Mouse (Mus musculus): ENCODE results near the gene Sdhb. TPM values are rescaled to one million over a fixed set of nuclear protein-coding genes. Genes with fewer than 3 reads are reported as not detected.

Gene Sdhb
- polyA plus RNA-seq, 1 experiment: 103 TPM

GRCm38 (mm10) chr4:140929745-140930144, 31.3 kb upstream of the Sdhb start:
- Histone ChIP-seq H3K9me3 (replicated peaks; ENCODE audit: control insufficient read depth, insufficient read depth, low read length, poor library complexity, severe bottlenecking) (no peaks in the 10 kb centered on the region), H3K27me3 (ENCODE audit: control insufficient read depth, insufficient read depth, low read length, poor library complexity, severe bottlenecking) (no peaks in the 10 kb centered on the region), H3K4me3 (ENCODE audit: low read depth, low read length) (no peak overlapping the region), H3K4me1 (ENCODE audit: control insufficient read depth, insufficient read depth, low read length) (no peaks in the 10 kb centered on the region), H3K36me3 (ENCODE audit: control insufficient read depth, insufficient read depth, low read length, poor library complexity, severe bottlenecking) (no peaks in the 10 kb centered on the region), H3K27ac (ENCODE audit: insufficient read depth, low read length) (no peak overlapping the region), H3K9ac (ENCODE audit: low read depth, poor library complexity, severe bottlenecking) (no peak overlapping the region)
- TF ChIP-seq EP300 (IDR thresholded peaks at IDR 0.05; ENCODE audit: insufficient read depth, low read depth, low read length): no peak

GRCm38 (mm10) chr4:140930900-140931470, 30.0 kb upstream of the Sdhb start:
- no peaks in the 10 kb centered on the region for H3K36me3 ChIP-seq (ENCODE audit: control insufficient read depth, insufficient read depth, low read length, poor library complexity, severe bottlenecking)
- H3K27ac ChIP-seq (ENCODE audit: insufficient read depth, low read length): no peak overlapping the region
- H3K4me1 ChIP-seq (ENCODE audit: control insufficient read depth, insufficient read depth, low read length): no peaks in the 10 kb centered on the region
- TF ChIP-seq EP300 (IDR thresholded peaks at IDR 0.05; ENCODE audit: insufficient read depth, low read depth, low read length) (no peak), POLR2A (IDR thresholded peaks at IDR 0.05; ENCODE audit: insufficient read depth, low read length) (no peak), CTCF (IDR thresholded peaks at IDR 0.05; ENCODE audit: low read depth, low read length) (no peak)
- no peaks in the 10 kb centered on the region for H3K27me3 ChIP-seq (ENCODE audit: control insufficient read depth, insufficient read depth, low read length, poor library complexity, severe bottlenecking)
- H3K9ac ChIP-seq (ENCODE audit: low read depth, poor library complexity, severe bottlenecking): no peak overlapping the region
- H3K9me3 ChIP-seq (replicated peaks; ENCODE audit: control insufficient read depth, insufficient read depth, low read length, poor library complexity, severe bottlenecking): no peaks in the 10 kb centered on the region
- H3K4me3 ChIP-seq (ENCODE audit: low read depth, low read length): no peak overlapping the region

GRCm38 (mm10) chr4:140935643-140936042, 25.4 kb upstream of the Sdhb start:
- no peak for TF ChIP-seq CTCF (IDR thresholded peaks at IDR 0.05; ENCODE audit: low read depth, low read length)
- no peak for TF ChIP-seq POLR2A (IDR thresholded peaks at IDR 0.05; ENCODE audit: insufficient read depth, low read length)
- TF ChIP-seq EP300 (IDR thresholded peaks at IDR 0.05; ENCODE audit: insufficient read depth, low read depth, low read length): no peak
- H3K27ac ChIP-seq (ENCODE audit: insufficient read depth, low read length): no peak overlapping the region
- no peak overlapping the region for H3K9ac ChIP-seq (ENCODE audit: low read depth, poor library complexity, severe bottlenecking)
- no peaks in the 10 kb centered on the region for H3K36me3 ChIP-seq (ENCODE audit: control insufficient read depth, insufficient read depth, low read length, poor library complexity, severe bottlenecking)
- peaks cover 10% of the 10 kb centered on the region for H3K9me3 ChIP-seq (replicated peaks; ENCODE audit: control insufficient read depth, insufficient read depth, low read length, poor library complexity, severe bottlenecking)
- H3K4me3 ChIP-seq (ENCODE audit: low read depth, low read length): no peak overlapping the region
- H3K27me3 ChIP-seq (ENCODE audit: control insufficient read depth, insufficient read depth, low read length, poor library complexity, severe bottlenecking): no peaks in the 10 kb centered on the region
- no peaks in the 10 kb centered on the region for H3K4me1 ChIP-seq (ENCODE audit: control insufficient read depth, insufficient read depth, low read length)

GRCm38 (mm10) chr4:140944356-140944755, 16.6 kb upstream of the Sdhb start:
- peaks cover 14% of the 10 kb centered on the region for H3K9me3 ChIP-seq (replicated peaks; ENCODE audit: control insufficient read depth, insufficient read depth, low read length, poor library complexity, severe bottlenecking)
- H3K4me1 ChIP-seq (ENCODE audit: control insufficient read depth, insufficient read depth, low read length): no peaks in the 10 kb centered on the region
- TF ChIP-seq POLR2A (IDR thresholded peaks at IDR 0.05; ENCODE audit: insufficient read depth, low read length) (no peak), CTCF (IDR thresholded peaks at IDR 0.05; ENCODE audit: low read depth, low read length) (no peak), EP300 (IDR thresholded peaks at IDR 0.05; ENCODE audit: insufficient read depth, low read depth, low read length) (no peak)
- no peaks in the 10 kb centered on the region for H3K36me3 ChIP-seq (ENCODE audit: control insufficient read depth, insufficient read depth, low read length, poor library complexity, severe bottlenecking)
- H3K4me3 ChIP-seq (ENCODE audit: low read depth, low read length): no peak overlapping the region
- no peak overlapping the region for H3K27ac ChIP-seq (ENCODE audit: insufficient read depth, low read length)
- H3K9ac ChIP-seq (ENCODE audit: low read depth, poor library complexity, severe bottlenecking): no peak overlapping the region
- no peaks in the 10 kb centered on the region for H3K27me3 ChIP-seq (ENCODE audit: control insufficient read depth, insufficient read depth, low read length, poor library complexity, severe bottlenecking)

GRCm38 (mm10) chr4:140944961-140945442, 16.0 kb upstream of the Sdhb start:
- no peak overlapping the region for H3K27ac ChIP-seq (ENCODE audit: insufficient read depth, low read length)
- no peaks in the 10 kb centered on the region for H3K4me1 ChIP-seq (ENCODE audit: control insufficient read depth, insufficient read depth, low read length)
- H3K9me3 ChIP-seq (replicated peaks; ENCODE audit: control insufficient read depth, insufficient read depth, low read length, poor library complexity, severe bottlenecking): peaks cover 14% of the 10 kb centered on the region

GRCm38 (mm10) chr4:140945571-140945970, 15.4 kb upstream of the Sdhb start:
- Histone ChIP-seq H3K4me1 (ENCODE audit: control insufficient read depth, insufficient read depth, low read length) (no peaks in the 10 kb centered on the region), H3K27ac (ENCODE audit: insufficient read depth, low read length) (no peak overlapping the region), H3K9me3 (replicated peaks; ENCODE audit: control insufficient read depth, insufficient read depth, low read length, poor library complexity, severe bottlenecking) (peaks cover 14% of the 10 kb centered on the region), H3K9ac (ENCODE audit: low read depth, poor library complexity, severe bottlenecking) (no peak overlapping the region), H3K4me3 (ENCODE audit: low read depth, low read length) (no peak overlapping the region), H3K27me3 (ENCODE audit: control insufficient read depth, insufficient read depth, low read length, poor library complexity, severe bottlenecking) (no peaks in the 10 kb centered on the region), H3K36me3 (ENCODE audit: control insufficient read depth, insufficient read depth, low read length, poor library complexity, severe bottlenecking) (no peaks in the 10 kb centered on the region)
- TF ChIP-seq CTCF (IDR thresholded peaks at IDR 0.05; ENCODE audit: low read depth, low read length) (no peak), POLR2A (IDR thresholded peaks at IDR 0.05; ENCODE audit: insufficient read depth, low read length) (no peak), EP300 (IDR thresholded peaks at IDR 0.05; ENCODE audit: insufficient read depth, low read depth, low read length) (no peak)

More at GRCm38 (mm10) chr4:140944961-140945442, 16.0 kb upstream of the Sdhb start:
- no peak for TF ChIP-seq POLR2A (IDR thresholded peaks at IDR 0.05; ENCODE audit: insufficient read depth, low read length)
- TF ChIP-seq EP300 (IDR thresholded peaks at IDR 0.05; ENCODE audit: insufficient read depth, low read depth, low read length): no peak
- no peak for TF ChIP-seq CTCF (IDR thresholded peaks at IDR 0.05; ENCODE audit: low read depth, low read length)
- Histone ChIP-seq H3K4me3 (ENCODE audit: low read depth, low read length) (no peak overlapping the region), H3K36me3 (ENCODE audit: control insufficient read depth, insufficient read depth, low read length, poor library complexity, severe bottlenecking) (no peaks in the 10 kb centered on the region), H3K9ac (ENCODE audit: low read depth, poor library complexity, severe bottlenecking) (no peak overlapping the region), H3K27me3 (ENCODE audit: control insufficient read depth, insufficient read depth, low read length, poor library complexity, severe bottlenecking) (no peaks in the 10 kb centered on the region)
